Mouse (Mus musculus) left cerebral cortex, postnatal 14 days (tissue): ENCODE measurements around the gene Prkag1. TPM values are rescaled to one million over a fixed set of nuclear protein-coding genes. Genes with fewer than 3 reads are reported as not detected.

Source experiments
- DNase-seq, 2 experiments: peaks; one replicate each; pipeline ENCODE4 v3.0.0; 2021 to 2022; ENCODE audit warnings: low spot score in 2 of 2, mixed read lengths in 1 of 2
- intact Hi-C: fragments of 180-260 bp; cut with DNase I; formaldehyde crosslinking; loops from one replicate; pipeline ENCODE4 v1.15.1; 2025
- total RNA-seq, 2 experiments: library from RNA; stranded (reverse); gene quantifications; 2 replicates each; pipeline ENCODE4 v1.2.3; 2021

The Prkag1 gene
- total RNA-seq, 2 experiments from 2014 or later, result 41.5 to 45.4 TPM

- no peak for DNase-seq
- intact Hi-C loops, result no loop called here
Measured at GRCm38 (mm10) chr15:98780573-98780972, 50.7 kb downstream of the Prkag1 start.

- intact Hi-C loops, result no loop called here
- DNase-seq, result no peak
Measured at GRCm38 (mm10) chr15:98780075-98780474, 51.2 kb downstream of the Prkag1 start.

DNA sequence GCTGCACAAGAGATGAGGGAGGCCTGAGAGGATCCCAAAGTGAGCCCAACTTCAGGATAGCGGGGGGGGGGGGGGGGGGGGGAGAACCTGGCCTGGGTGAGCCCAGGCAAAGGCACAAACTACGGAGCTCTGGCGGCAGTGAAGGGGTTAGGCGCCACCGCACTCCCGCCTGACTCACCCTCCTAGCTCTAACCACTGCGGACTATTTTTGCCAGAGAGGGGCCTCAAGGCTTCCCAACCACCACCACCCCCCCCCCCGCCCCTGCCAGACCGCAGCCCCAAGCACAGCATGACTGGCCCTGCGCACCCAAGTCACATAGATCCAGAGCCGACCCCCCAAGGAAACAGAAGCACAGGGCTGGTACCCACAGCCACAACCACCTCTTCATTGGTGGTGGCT is 52.5 kb downstream of the Prkag1 start:
- intact Hi-C loops, result no loop called here
- no peak for DNase-seq

GRCm38 (mm10) chr15:98778191-98778770 is 53.0 kb downstream of the Prkag1 start:
- no peak for DNase-seq
- intact Hi-C loops, result no loop called here

GRCm38 (mm10) chr15:98777762-98778161 is 53.6 kb downstream of the Prkag1 start, which contains the start of gene Wnt10b:
Gene Wnt10b (minus strand): TSS chr15:98778150.
- DNase-seq, result no peak
- intact Hi-C loops, result no loop called here

- intact Hi-C loops, result no loop called here
- DNase-seq, result no peak
Measured at GRCm38 (mm10) chr15:98777005-98777616, 54.2 kb downstream of the Prkag1 start.

DNA sequence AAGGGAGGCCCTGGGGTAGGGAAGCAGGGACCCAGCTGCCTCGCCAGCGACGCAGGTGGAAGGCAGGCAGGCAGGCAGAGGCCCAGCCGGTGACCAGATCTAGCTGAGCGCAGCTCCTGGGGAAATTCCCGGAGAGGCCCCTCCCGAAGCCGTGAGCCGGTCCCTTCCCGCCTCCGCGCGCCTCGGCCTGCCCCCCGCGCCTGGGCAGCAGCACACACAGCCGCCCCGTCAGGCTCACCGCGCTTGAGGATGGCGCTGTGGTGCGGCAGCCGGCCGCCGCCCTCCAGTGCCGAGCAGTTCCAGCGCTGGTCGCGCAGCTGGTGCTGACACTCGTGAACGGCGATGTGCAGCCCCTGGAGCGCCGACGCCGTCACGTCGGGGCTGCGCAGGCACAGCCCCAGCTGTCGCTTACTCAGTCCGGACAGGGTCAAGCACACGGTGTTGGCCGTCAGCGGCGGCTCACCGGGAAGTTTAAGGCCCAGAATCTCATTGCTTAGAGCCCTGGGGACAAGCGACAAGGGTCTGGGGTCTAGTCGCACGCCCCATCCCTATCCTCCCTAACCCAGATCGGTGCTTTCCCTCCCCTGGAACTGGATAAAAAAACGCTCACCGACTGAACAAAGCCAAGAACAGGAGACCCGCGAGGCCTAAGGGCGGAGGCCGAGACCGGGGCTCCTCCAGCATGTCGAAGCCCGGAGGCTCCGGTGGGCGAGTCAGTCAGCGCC is 54.9 kb downstream of the Prkag1 start:
- DNase-seq, result no peak
- intact Hi-C loops, result no loop called here

GRCm38 (mm10) chr15:98775533-98775932 is 55.8 kb downstream of the Prkag1 start:
- DNase-seq, result no peak
- intact Hi-C loops, result no loop called here

DNA sequence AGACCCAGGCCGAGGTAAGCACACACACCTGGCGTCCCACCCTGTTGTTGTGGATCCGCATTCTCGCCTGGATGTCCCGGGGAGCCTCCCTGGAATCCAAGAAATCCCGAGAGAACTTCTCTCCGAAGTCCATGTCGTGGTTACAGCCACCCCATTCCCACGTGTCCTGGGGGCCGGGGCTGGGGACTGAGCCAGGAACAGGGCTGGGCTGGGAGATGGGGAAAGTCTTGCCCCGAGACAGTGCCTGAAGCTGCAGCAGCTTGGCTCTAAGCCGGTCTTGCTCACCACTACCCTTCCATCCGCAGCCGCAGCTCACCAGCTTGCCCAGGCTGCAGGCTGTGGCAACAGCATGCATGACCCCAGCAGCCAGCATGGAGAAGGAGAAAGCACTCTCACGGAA is 57.2 kb downstream of the Prkag1 start:
- intact Hi-C loops, result no loop called here
- DNase-seq, result no peak

- intact Hi-C loops, result no loop called here
- no peak for DNase-seq
Measured at GRCm38 (mm10) chr15:98772511-98773211, 58.7 kb downstream of the Prkag1 start.

- no peak for DNase-seq
- intact Hi-C loops, result no loop called here
Measured at GRCm38 (mm10) chr15:98771813-98772425, 59.4 kb downstream of the Prkag1 start.

DNA sequence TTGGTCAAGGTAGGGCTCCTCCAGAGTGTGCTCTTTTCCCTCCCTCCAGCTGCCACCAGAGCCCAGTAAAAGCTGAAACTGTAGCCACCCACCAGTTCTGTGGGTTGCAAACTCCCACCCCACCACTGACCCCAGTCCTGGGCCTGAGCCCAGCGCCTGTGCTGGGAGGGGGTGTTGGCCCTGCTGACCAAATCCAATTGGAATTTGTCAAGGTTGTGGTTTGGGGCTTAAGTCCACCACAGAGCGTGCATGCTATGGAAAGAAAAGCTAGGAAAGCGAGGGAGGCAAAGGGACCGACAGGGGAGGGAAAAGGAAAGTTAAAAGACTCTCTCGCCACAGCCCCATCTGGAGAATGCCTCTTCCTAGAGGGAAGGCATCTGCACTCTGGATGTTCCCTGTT is 63.1 kb downstream of the Prkag1 start:
- DNase-seq, result no peak
- intact Hi-C loops, result no loop called here

DNA sequence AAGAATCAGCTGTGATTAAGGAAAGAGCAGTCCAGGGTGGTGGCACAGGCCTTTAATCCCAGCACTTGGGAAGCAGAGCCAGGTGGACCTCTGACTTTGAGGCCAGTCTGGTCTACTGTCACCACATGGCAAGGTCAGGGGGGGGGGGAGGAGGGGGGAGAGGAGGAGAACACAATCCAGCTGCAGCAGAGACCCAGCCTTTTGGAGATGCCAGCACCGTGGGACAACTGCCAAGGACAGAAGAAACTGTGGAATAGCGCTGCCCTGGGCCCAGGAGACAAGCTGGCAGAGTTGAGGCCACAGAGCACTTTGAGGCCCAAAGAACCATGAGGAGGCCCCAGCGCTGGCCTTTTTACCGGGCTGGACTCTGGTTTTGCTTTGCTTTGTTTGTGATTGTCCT is 65.4 kb downstream of the Prkag1 start:
- no peak for DNase-seq
- intact Hi-C loops, result no loop called here

Other genes with a start within 250 kb of the Prkag1 start
- gene Adcy6, start 221.4 kb downstream of the Prkag1 start, total RNA-seq, result 10 to 100 TPM; 47.8 to 50.2 TPM
- gene Cacnb3, start 200.7 kb downstream of the Prkag1 start, total RNA-seq, result 100 to 1,000 TPM; 217 to 244 TPM
- gene Ddx23, start 168.6 kb downstream of the Prkag1 start, total RNA-seq, result 10 to 100 TPM; 56.0 to 57.6 TPM
- 10 to 100 TPM; 53.9 to 64.1 TPM for gene Rnd1, start 154.1 kb downstream of the Prkag1 start, total RNA-seq
- 10 to 100 TPM; 12.6 to 13.3 TPM for gene Ccdc65, start 123.3 kb downstream of the Prkag1 start, total RNA-seq
- gene Fkbp11, start 103.3 kb downstream of the Prkag1 start, total RNA-seq, result 1 to 10 TPM; 2.7 to 3.4 TPM
- gene Arf3, start 68.3 kb downstream of the Prkag1 start, total RNA-seq, result 100 to 1,000 TPM; 729 to 796 TPM
- gene Wnt10b, start 53.4 kb downstream of the Prkag1 start, total RNA-seq, result under 1 TPM; 0.55 to 0.75 TPM
- not detected for gene Wnt1, start 41.7 kb downstream of the Prkag1 start, total RNA-seq
- 100 to 1,000 TPM; 421 to 445 TPM for gene Ddn, start 22.0 kb downstream of the Prkag1 start, total RNA-seq
- 10 to 100 TPM; 73.2 to 75.3 TPM for gene Kmt2d, start 39.7 kb upstream of the Prkag1 start, total RNA-seq
- gene Rhebl1, start 63.0 kb upstream of the Prkag1 start, total RNA-seq, result 1 to 10 TPM; 8.6 to 9.3 TPM
- under 1 TPM; 0.15 to 0.24 TPM for gene Dhh, start 67.0 kb upstream of the Prkag1 start, total RNA-seq
- gene Lmbr1l, start 86.7 kb upstream of the Prkag1 start, total RNA-seq, result 10 to 100 TPM; 17.9 to 18.1 TPM
- 100 to 1,000 TPM; 689 to 750 TPM for gene Tuba1b, start 103.0 kb upstream of the Prkag1 start, total RNA-seq
- gene Gm49450, start 122.0 kb upstream of the Prkag1 start, total RNA-seq, result not detected
- 1,000 to 10,000 TPM; 2,132 to 2,150 TPM for gene Tuba1a, start 122.2 kb upstream of the Prkag1 start, total RNA-seq
- gene Tuba1c, start 198.4 kb upstream of the Prkag1 start, total RNA-seq, result 100 to 1,000 TPM; 129 to 142 TPM
- gene Prph, start 223.7 kb upstream of the Prkag1 start, total RNA-seq, result 1 to 10 TPM; 1.7 to 6.2 TPM
- 1 to 10 TPM; 1.0 to 1.1 TPM for gene Troap, start 243.1 kb upstream of the Prkag1 start, total RNA-seq